Mouse (Mus musculus) natural killer cell, adult 2 months (primary cell): ENCODE results near the gene Zfp503.

Experiments used
- DNase-seq, 2 experiments: peaks; one replicate each; pipeline ENCODE4 v3.0.0; 2022; ENCODE audit warnings: low spot score in 2 of 2

The Zfp503 gene

GRCm38 (mm10) chr14:21968978-21969377, 20.4 kb downstream of the Zfp503 start:
- DNase-seq: peak in 1 of 2 experiments; percentile 45

DNA sequence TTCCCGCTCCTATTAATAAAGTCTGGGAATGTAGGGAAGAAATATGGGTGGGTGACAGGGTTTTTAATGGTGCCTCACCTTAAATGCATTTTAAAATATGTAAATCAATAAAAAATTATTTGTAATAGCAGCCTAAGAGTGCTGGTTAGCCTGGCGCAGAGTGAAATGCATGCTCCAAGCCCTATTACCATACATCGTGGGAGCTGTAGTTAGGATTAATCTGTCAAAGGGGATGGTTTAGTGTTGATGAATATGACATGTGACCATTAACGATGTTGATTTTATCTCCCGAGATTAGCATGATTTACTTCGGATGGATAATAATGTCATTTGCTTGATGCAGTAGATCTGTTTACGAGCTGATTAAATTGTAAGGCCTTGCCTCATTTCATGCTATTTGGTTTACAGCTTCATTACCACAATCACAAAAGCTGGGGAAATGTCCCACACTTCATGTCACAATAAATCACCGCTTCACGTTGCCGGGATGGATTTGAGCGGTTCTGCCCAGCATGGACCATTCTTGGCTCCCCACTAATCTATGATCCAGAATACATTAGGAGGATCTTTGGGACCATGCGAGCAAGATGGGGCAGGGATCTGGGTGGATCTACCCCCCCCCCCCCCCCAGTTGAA, 21.9 kb downstream of the Zfp503 start:
- DNase-seq: no peak

DNA sequence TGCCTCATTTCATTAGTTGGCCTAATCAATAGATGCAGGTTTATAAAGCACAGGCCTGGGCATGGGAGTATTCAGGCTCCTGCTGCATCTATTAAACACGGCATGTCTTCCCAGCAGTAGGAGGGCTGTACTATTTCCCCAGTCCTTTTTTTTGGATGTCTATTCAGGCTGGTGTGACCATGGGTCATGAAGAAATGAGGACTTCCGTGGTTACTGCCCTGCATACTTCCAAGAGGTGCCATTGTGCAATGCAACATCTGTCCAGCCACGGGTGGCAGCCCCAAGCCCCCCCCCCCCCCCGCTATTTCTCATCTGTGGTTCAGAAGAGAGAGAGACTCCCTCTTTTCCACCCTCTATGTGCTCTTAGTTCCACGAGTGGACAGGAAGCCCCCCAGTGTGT, 23.1 kb downstream of the Zfp503 start:
- no peak for DNase-seq

- DNase-seq: no peak
Measured at GRCm38 (mm10) chr14:21962381-21963050, 26.9 kb downstream of the Zfp503 start.

DNA sequence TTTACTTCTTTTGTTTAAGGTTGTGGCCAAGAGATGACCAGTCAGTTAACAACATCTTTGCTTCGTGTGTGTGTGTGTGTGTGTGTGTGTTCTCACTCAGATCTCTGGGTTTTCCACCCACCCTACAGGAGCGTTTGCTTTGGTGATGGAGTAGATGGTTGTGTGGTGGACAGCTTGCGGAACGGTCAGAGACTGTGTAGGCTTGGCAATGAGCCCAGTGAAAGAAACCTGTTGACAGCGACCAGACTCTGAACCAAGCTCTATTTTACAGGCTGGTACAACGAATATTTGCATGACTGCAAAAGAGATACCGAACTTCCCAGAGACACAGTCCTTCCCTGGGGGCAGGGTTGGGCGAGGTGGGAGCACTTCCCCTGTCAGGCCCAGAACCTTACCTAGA, 30.2 kb downstream of the Zfp503 start:
- no peak for DNase-seq

DNA sequence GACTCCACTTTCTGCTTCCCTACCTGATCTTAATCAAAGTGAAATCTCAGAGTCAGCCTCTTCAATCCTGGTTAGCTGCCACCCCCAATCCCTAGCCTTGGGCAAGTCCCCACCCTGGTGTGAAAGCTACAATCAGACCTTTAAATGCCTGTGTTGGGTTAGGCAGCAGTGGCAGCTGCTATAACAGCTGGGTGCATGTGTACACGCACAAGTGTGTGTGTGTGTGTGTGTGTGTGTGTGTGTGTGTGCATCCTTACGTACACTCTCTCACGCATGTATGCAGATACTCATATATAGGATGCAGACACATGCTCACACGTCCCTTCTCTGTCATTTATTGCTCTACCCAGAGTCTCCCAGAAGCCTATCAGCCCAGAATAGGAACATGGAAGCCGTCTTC, 30.8 kb downstream of the Zfp503 start:
- no peak for DNase-seq

DNA sequence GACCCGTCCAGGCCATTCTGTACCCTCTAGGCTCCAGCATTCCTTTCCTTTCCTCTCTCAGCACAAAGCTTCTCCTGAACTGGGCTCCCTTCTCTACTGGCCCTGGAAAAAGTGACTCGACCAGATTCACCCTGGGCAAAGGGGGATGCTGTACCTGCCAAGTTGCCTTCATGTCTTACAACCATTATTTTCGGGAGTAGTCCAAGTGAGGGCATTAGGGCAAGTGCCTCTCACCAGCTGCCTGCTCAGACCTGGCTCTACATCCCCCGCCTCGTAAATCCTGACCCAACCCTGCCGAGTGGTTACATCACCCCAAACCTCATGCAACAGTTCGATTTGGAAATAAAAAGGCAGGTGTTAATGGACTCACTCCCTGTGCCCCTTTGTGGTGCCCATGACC, 36.9 kb downstream of the Zfp503 start:
- DNase-seq: no peak

DNA sequence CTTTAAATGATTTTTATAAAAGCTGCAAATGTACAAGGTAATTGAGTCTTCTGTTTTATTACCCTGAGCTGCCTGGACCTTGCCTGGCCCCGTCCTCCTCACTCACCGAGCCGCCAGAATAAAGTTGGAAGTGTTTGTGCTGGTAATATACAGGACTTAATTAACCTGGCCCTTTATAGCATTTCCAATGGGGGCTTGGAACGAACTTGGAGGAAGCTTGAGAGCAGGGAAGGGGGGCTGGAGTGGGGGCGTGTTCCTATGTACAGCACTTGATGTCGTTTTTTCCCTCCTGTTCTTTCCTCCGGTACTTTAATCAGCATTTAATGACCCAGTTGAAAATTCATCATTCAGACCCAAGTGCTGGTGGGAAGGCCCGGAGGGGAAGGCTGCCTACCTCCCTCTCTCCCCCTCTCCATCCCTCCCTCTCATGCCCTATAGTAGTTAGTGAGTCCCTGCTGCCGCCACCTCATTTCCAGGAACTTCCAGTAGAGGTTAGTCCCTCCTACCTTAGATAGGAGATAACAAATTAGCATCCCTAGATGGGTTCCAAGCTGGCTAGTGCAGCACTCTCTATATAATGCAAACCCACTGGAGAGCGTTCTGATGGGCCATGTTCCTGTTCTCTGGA, 37.4 kb downstream of the Zfp503 start:
- no peak for DNase-seq

DNA sequence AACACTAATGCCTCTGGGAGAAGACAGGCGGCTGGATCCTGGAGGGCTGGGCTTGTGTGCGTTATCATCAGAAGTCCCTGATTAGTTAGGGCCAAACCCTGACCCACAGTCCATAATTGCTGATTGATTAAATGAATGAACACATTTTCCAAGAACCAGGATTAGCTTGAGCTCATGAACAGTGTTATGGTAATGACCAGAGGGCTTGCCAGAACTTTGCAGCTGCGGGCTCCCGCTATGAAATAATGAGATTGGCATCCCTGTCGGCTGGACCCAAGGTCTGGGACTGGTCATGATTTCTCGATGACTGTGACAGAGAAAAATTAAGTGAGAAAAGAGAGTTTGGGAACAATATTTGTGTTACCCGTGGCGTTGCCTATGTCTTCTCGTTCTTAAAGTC, 44.5 kb downstream of the Zfp503 start:
- DNase-seq: no peak

DNA sequence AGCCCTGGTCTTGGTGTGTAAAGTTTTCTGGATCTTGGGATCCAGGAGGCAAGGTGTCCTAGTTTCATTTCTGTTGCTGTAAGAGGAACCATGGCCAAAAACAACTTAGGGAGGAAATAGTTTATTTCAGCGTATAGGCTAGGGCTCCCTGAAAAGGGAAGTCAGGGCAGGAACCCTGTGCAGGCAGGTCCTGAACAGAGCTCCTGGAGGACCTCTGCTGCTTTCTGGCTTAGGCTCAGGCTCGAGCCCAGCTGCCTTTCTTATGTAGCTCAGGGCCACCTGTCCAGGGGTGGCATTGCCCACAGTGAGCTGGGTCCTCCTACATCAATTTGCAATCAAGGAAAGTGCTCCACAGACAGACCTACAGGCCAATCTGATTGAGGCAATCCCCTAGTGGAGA, 47.8 kb downstream of the Zfp503 start:
- DNase-seq: no peak

DNA sequence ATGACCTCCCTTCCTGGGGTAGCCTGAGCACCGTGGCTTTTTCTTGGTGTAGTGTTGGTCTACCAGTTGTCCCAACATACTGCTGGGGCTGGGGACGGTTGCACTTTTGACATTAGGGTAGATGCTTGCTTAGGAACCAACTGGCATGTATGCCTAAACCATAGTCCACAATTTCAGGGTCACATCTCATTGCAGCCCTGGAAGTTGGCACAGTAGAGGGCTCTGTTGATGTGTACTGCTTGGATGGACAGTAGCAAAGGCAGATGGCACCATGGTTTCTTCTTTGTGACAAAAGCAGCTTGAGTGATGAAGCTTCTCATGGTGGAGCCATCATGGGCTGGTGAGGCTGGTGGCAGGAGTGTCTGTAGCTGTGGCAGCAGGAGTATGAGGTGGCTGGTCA, 52.3 kb downstream of the Zfp503 start:
- no peak for DNase-seq

DNA sequence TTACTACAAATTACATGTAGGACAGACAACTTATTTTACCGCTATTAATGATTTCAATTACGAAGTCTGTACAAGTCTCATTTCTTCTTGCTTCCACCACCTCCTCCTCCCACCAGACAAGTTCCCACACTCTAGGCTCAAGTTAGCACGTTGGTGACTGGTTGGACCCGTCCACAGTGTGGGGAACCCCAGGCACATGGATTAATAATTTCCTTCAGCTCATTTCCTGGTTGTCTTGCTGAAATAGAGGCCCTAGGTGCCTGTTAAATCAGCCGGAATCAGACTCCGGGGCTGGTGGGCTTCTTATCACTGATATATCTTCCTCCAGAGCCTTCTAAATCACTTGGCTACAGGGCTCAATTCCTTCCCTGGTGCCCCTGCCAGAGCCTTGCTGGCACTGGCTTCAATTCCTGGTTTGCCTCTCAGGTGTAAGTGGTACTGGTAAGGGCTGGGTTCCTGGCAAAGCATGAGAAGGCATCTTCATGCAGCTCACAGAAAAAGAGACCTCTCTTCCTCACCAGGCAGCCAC, 53.2 kb downstream of the Zfp503 start:
- no peak for DNase-seq
